Mouse (Mus musculus) midbrain, postnatal 0 days (tissue): ENCODE results near the gene Col24a1. TPM values are rescaled to one million over a fixed set of nuclear protein-coding genes. Genes with fewer than 3 reads are reported as not detected.

Experiments
- ATAC-seq: fragments of 200-750 bp; cut with Nextera tagmentation; 2 replicates; pipeline ENCODE4 v1.8.0; 2017; ENCODE audit warnings: moderate number of reproducible peaks, mild to moderate bottlenecking, moderate TSS enrichment, moderate library complexity; ENCODE audit not compliant: low FRiP score
- DNase-seq: peaks from one replicate; pipeline ENCODE4 v3.0.0-alpha.2; 2015; ENCODE audit warnings: low spot score
- H3K27ac ChIP-seq: fragments of 300-500 bp; sonication (generic); 2 replicates; pipeline ENCODE4 v1.5.1; 2014; ENCODE audit warnings: low read depth, mild to moderate bottlenecking, low read length, mixed read lengths
- H3K27me3 ChIP-seq: fragments of 300-500 bp; sonication (generic); 2 replicates; pipeline ENCODE4 v1.6.1; 2014; ENCODE audit warnings: low read length, control low read depth, mixed read lengths; ENCODE audit not compliant: insufficient read depth
- H3K36me3 ChIP-seq: fragments of 300-500 bp; sonication (generic); 2 replicates; pipeline ENCODE4 v1.6.1; 2014; ENCODE audit warnings: low read length, control low read depth, mixed read lengths; ENCODE audit not compliant: insufficient read depth
- H3K4me1 ChIP-seq: fragments of 300-500 bp; sonication (generic); 2 replicates; pipeline ENCODE4 v1.6.1; 2014; ENCODE audit warnings: mild to moderate bottlenecking, control low read depth, antibody characterized with exemption, low read length, mixed read lengths; ENCODE audit not compliant: insufficient read depth
- H3K4me2 ChIP-seq: fragments of 300-500 bp; sonication (generic); 2 replicates; pipeline ENCODE4 v1.6.1; 2014; ENCODE audit warnings: low read depth, mild to moderate bottlenecking, low read length, mixed read lengths; ENCODE audit not compliant: poor library complexity, severe bottlenecking
- H3K4me3 ChIP-seq: fragments of 300-500 bp; sonication (generic); 2 replicates; pipeline ENCODE4 v1.5.1; 2014; ENCODE audit warnings: low read depth, mild to moderate bottlenecking, low read length, moderate library complexity
- H3K9ac ChIP-seq: fragments of 300-500 bp; sonication (generic); replicated peaks from 2 replicates; pipeline ENCODE4 v1.6.1; 2014; ENCODE audit warnings: mild to moderate bottlenecking, low read length, moderate library complexity, mixed read lengths; ENCODE audit not compliant: poor library complexity, severe bottlenecking
- H3K9me3 ChIP-seq: fragments of 300-500 bp; sonication (generic); 2 replicates; pipeline ENCODE4 v1.6.1; 2016; ENCODE audit warnings: low read length, control low read depth
- CTCF ChIP-seq: IDR thresholded peaks from 2 replicates; pipeline ENCODE4 v1.5.1; 2016; ENCODE audit warnings: antibody characterized with exemption, mild to moderate bottlenecking
- WGBS: fragments of 180-500 bp; shearing (Covaris S2); extraction: QIAGEN DNeasy Blood & Tissue Kit; methylation state at CpG from one replicate; pipeline ENCODE4 v1.1.7; 2014; 5-methylcytosine and 5-hydroxymethylcytosine counted together
- polyA plus RNA-seq: library from polyadenylated mRNA; unstranded; fragments of >200 nt; fragmentation: Nextera tagmentation; extraction: Ambion mirVana; gene quantifications from 2 replicates; pipeline ENCODE4 v1.2.1, GENCODE M21; 2015
- total RNA-seq: library from RNA; depleted of rRNA; stranded (reverse); fragments of >200 nt; gene quantifications from 2 replicates; pipeline ENCODE4 v1.2.3, GENCODE M21; 2014; rRNA removed

The Col24a1 gene
- total and polyA plus RNA-seq, 2 experiments from 2014 or later: 0.47 to 1.1 TPM

DNA sequence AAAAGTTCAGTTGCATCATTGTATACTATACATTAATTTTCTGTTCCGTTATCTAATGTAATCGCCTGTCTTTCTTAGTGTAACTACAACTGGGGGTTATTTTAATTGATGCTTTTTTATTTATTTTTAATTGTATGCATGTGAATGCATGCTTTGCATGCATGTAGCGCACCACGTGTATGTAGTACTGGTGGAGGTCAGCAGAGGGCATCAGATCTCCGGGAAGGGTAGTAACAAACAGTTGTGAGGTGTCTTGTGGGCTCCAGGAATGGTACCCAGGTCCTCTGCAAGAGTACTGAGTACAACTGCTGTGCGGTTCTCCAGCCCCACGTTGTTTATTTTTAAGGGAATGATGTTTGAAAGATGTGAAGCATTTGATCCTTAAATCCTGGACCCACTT lies 306.8 kb downstream of the Col24a1 start:
- 97% methylated on average over 7 of the region's 7 CpGs for WGBS
- peaks cover 51% of the 10 kb centered on the region for H3K36me3 ChIP-seq
- ATAC-seq: no peak

DNA sequence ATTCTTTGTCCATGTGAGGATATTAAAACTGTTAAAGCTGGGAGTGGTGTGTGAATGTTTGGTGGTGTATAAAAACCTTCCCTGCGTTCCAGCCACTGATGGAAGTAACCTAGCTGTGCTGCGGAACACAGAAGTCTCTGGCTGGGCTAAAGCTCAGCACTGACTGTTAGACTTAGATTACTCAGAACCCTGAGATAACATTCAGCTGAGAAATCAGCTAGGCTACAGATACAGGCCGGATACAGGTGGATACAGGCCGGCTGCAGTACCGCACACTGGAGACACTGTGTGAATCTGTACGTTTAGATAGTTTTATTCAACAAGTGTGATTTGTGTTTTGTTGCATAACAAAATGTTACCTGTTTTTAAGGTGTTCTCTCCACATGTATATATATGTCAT lies 308.5 kb downstream of the Col24a1 start:
- Histone ChIP-seq H3K4me3 (no peak overlapping the region), H3K4me1 (no peaks in the 10 kb centered on the region), H3K27me3 (no peaks in the 10 kb centered on the region), H3K27ac (no peak overlapping the region), H3K9ac (no peak overlapping the region), H3K4me2 (no peak overlapping the region), H3K9me3 (no peaks in the 10 kb centered on the region), H3K36me3 (peaks cover 46% of the 10 kb centered on the region)
- DNase-seq: no peak
- WGBS: 97% methylated on average over 6 of the region's 6 CpGs
- ATAC-seq: no peak
- TF ChIP-seq CTCF: no peak

More for the DNA sequence above, 306.8 kb downstream of the Col24a1 start:
- Histone ChIP-seq H3K27me3 (no peaks in the 10 kb centered on the region), H3K9me3 (no peaks in the 10 kb centered on the region), H3K27ac (no peak overlapping the region), H3K4me3 (no peak overlapping the region), H3K4me2 (no peak overlapping the region), H3K4me1 (no peaks in the 10 kb centered on the region), H3K9ac (no peak overlapping the region)
- peak; percentile 9; the same call in 1 of the 2 replicates for TF ChIP-seq CTCF
- no peak for DNase-seq

GRCm38 (mm10) chr3:145601345-145601744 lies 309.1 kb downstream of the Col24a1 start:
- Histone ChIP-seq H3K27ac (no peak overlapping the region), H3K4me3 (no peak overlapping the region), H3K36me3 (peaks cover 46% of the 10 kb centered on the region), H3K4me2 (no peak overlapping the region), H3K9ac (no peak overlapping the region; the same call in 1 of the 2 replicates), H3K9me3 (no peaks in the 10 kb centered on the region), H3K4me1 (no peaks in the 10 kb centered on the region), H3K27me3 (no peaks in the 10 kb centered on the region)
- TF ChIP-seq CTCF: no peak
- 86% methylated on average over 6 of the region's 6 CpGs for WGBS
- no peak for ATAC-seq
- no peak for DNase-seq

Other genes starting within 250 kb of the Col24a1 start
- gene Clca2, start 193.0 kb upstream of the Col24a1 start, total RNA-seq: 0.05 TPM in 1 of 2 replicates, not detected in the other
- gene Clca2, start 193.0 kb upstream of the Col24a1 start, polyA plus RNA-seq: 0.04 and 0.05 TPM in 2 replicates
- gene Odf2l, start 173.9 kb upstream of the Col24a1 start, total RNA-seq: 10.6 TPM in 2 replicates
- 8.1 and 9.4 TPM in 2 replicates for gene Odf2l, start 173.9 kb upstream of the Col24a1 start, polyA plus RNA-seq